Mouse (Mus musculus) B cell, adult 2 months (primary cell): ENCODE measurements around the gene Aldh3b2.
"Not testable (repeated sequence)": the region's sequence is repeated elsewhere in the genome, so short reads cannot be mapped to it uniquely, and the experiment has no call there.

Experiments used
- DNase-seq, 2 experiments: peaks; one replicate each; pipeline ENCODE4 v3.0.0; 2022

Gene Aldh3b2

GRCm38 (mm10) chr19:3947813-3948212 is 24.3 kb upstream of the Aldh3b2 start:
- no peak for DNase-seq

GRCm38 (mm10) chr19:3948546-3948945 is 23.6 kb upstream of the Aldh3b2 start:
- no peak for DNase-seq

DNA sequence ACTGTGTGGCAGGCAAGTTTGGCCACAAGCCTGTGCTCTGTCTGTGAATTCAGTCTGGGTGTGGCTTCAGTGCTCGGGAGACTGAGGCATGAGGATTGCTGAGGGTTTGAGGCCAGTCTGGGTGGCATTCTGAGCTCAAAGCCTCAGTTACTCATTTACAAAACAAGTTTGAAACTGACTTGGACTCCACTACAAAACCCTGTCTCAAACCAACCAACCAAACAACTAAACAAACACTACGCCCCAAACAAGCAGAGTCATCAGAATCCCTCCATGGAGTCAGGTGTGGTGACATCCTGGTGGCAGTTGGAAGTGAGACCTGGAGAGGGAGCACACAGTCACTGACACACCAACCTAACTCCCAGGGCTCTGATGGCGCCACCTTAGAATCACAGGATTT is 21.8 kb upstream of the Aldh3b2 start:
- no peak for DNase-seq

DNA sequence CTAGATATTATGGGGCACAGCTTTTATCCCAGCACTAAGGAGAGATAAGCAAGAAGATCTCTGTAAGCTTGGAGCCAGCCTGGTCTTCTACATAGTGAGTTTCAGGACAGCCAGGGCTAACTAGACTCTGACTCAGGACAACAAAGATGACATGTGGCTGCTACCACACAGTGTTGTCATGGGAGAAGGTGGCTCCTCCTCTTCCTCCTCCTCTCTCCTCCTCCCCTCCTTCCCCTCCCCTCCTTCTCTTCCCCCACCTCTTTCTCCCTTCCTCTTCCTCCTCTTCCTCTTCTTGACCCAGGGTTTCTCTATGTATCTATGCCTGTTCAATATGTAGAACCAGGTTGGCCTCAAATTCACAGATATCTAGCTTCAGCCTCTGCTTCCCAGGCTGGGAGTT is 20.7 kb upstream of the Aldh3b2 start:
- no peak for DNase-seq

GRCm38 (mm10) chr19:3952099-3952498 is 20.0 kb upstream of the Aldh3b2 start:
- no peak for DNase-seq

DNA sequence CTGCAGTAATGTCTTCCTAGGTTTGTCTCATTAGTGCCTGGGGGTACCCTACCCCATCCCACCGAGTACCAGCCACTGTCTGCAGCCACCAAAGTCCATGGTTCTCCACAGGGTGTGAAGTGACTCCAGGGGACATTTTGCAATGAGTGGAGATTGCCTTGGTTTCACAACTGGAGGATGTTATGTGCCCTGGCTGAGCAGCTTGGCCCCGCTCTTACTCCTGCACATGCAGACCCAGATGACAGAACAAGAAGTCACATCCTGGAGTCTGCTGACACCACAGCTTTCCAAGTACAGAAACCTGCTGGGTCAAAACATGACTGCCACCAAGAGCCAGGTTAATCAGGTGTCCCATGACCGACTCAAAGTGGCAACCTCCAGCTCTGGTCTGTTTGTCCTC is 17.1 kb upstream of the Aldh3b2 start:
- DNase-seq: no peak

GRCm38 (mm10) chr19:3955804-3956203 is 16.3 kb upstream of the Aldh3b2 start:
- DNase-seq: no peak

DNA sequence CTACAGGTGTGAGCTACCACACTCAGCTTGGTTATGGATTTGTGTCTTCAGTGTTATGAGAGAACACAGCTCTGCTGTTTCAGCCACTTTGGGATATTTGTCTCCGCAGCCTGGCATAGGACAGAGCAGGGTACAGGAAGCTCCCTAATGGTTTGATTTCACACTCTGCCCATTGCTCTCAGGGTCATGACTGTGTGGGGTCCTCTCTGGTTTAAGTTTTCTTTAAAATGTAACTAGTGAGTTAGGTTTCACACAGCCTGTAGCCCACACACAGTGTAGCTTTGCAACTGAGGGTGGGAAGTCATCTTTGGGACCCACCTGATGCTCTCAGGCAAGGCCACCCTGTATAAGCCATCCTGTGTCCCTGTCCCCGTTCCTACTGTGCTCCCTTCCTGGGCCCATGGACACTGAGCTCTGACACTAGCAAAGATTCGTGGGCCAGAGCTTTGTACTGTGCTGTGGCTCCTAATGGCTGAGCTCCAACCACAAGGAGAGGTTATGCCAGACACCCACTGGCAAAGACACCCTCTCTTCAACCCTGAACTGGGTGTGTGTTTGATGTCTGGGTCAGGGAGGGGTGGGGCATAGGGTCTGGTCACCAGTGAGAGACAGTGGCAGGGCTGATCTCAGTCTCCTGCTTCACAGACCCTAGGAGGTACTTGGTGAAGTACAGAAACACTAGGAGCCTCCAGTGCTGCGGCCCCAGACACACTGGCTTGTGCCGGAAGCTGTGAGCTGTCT is 14.7 kb upstream of the Aldh3b2 start:
- DNase-seq: not testable (repeated sequence)

DNA sequence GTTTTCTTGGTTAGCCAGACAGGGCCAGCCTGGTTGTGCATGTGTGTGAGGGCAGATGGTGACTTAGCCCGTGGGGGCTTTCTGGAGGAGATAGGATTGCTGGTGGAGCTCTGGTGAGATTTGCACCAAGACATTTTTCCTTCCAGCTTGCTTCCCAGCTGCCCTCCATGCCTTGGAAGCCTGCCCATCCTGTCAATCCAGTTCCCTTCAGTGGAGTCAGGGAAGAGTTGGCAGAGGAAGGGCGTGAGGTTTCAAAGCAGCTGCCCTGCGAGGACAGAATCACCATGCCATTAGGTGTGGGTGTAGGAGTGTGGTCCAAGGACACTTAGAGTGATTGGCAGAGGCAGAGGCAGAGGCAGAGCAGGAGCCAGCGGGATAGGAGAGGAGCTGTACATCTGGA is 13.7 kb upstream of the Aldh3b2 start, which contains the start of gene Aldh3b3:
Aldh3b3 (plus strand) TSS at position 176 of the 400 bp plus-strand sequence.
- DNase-seq: no peak

- no peak for DNase-seq
Observed at GRCm38 (mm10) chr19:3959030-3959429, 13.1 kb upstream of the Aldh3b2 start.

DNA sequence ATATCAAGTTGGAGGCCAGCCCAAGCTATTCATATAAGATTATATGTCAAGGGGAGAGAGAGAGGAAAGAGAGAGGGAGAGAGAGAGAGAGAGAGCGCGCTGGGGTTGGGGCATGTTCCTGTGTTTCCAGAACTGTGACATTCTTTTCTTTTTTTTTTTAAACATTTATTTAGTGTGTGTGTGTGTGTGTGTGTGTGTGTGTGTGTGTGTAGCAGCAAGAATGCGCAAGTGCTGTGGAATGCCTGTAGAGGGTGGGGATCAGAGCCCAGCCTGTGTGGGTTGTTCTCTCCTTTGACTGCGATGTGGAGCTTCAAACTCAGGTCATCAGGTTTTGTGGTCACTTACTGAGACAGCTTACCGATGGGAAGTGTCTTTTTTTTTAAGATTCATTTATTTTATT is 11.9 kb upstream of the Aldh3b2 start:
- no peak for DNase-seq

DNA sequence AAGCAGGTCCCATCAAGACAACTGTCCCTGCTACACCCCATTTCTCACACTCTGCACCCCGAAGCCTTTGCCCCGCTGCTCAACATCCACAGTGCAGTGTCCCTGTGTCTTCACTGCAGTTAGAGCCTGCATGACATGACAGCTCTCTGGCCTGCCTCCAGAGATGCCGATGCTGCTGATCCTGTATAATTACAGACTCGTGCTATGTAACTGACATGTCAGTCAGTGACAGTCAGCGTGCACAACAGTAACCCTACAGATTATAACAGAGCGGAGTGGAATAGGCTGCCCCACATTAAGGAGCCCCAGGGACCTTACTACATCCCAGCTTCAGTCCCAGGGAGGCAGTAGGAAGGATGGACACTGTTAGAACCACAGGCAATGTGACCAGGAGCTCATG is 10.3 kb upstream of the Aldh3b2 start:
- DNase-seq: not testable (repeated sequence)

- DNase-seq: peak; percentile 51 to 52
Observed at GRCm38 (mm10) chr19:3962469-3962868, 9.7 kb upstream of the Aldh3b2 start.

DNA sequence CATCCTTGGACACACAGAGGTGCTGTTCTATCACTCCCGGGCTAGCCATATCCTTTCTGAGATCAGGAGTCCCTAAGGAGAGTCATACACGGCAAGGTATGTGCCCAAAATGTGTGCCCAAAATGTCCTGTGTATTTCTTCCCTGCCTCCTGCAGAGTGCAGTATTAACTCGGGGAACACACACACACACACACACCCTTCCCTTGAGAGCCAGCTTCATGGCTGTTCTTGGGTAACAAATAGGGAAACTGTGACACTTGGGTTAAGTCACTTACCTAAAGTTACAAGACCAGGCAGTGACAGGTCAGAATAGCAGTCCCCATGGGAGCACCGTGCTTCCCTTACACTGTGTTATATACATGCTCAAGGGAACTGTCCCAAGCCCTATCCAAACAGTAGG is 8.1 kb upstream of the Aldh3b2 start:
- DNase-seq: no peak

DNA sequence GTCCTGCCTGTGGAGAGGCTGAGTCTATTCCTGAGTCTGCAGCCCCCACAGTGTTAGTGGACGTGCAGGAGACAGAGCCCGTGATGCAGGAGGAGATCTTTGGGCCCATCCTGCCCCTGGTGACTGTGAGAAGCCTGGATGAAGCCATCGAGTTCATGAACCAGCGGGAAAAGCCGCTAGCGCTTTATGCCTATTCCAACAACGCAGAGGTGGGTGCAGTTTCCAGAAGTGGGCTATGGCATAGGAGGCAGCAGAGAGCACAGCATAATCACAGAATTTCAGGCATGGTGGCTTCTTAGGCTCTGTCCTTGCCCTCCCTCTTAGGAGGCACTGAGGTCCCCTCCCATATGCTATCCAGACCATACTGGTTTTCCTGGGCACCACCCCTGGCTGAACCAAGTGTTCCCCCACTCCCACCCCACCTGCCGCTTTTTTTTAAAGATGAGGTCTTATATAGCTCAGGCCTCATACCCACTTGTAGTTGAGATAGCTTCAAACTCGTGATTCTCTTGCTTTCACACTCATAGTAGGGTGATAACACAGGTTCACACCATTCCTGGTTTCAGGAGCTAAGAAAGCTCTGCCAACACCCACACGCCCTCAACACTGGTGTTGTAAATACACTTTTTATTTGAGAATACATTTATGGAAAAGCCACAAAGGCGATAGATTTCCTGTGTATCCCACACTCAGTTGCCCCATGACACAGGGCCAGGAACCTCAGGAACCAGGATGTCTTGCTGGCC is 5.6 kb upstream of the Aldh3b2 start:
- DNase-seq: no peak

DNA sequence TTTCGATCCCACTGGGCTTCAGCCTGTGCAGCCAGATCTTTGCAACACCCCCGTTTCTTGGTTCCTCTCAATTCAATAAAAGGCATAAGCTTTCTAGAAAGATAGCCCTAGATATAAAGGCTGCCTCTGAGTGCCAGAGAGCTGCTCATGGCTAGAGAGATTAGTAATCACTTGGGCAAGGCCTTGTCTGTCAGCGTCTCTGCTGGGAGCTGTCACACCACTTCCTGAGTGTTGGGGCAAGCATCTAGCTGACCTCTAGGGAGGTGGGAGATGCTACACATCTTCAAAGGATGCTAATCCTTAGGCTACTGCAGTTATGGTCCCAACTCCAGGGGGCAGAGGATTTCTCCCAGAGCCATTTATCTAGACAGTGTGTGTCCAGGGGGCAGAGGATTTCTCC is 4.9 kb upstream of the Aldh3b2 start:
- no peak for DNase-seq

DNA sequence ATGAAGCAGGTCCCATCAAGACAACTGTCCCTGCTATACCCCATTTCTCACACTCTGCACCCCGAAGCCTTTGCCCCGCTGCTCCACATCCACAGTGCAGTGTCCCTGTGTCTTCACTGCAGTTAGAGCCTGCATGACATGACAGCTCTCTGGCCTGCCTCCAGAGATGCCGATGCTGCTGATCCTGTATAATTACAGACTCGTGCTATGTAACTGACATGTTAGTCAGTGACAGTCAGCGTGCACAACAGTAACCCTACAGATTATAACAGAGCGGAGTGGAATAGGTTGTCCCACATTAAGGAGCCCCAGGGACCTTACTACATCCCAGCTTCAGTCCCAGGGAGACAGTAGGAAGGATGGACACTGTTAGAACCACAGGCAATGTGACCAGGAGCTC is 2.5 kb downstream of the Aldh3b2 start:
- DNase-seq: not testable (repeated sequence)

- no peak for DNase-seq
Observed at GRCm38 (mm10) chr19:3975866-3976265, 3.7 kb downstream of the Aldh3b2 start.

GRCm38 (mm10) chr19:3980309-3980708 is 8.2 kb downstream of the Aldh3b2 start:
- DNase-seq: peak; percentile 87 to 89

DNA sequence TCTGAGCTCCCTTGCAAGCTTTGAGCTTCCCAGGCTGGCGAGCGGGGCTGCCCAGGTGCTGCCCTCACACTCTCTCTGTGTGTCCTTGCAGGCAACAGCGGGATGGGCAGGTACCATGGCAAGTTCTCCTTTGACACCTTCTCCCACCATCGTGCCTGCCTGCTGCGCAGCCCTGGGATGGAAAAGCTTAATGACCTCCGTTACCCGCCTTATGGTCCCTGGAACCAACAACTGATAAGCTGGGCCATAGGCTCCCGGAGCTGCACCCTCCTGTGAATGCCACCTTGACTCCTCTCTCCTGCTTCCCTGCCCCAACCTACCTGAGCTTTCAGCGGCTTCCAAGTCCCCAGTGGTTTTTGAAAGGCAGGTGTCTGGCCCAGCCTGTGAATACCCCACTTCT is 8.8 kb downstream of the Aldh3b2 start:
- DNase-seq: no peak

- no peak for DNase-seq
Observed at GRCm38 (mm10) chr19:3983527-3984200, 11.5 kb downstream of the Aldh3b2 start.

- no peak for DNase-seq
Observed at GRCm38 (mm10) chr19:3985261-3985681, 13.1 kb downstream of the Aldh3b2 start.

GRCm38 (mm10) chr19:3986334-3986733 is 14.2 kb downstream of the Aldh3b2 start, which contains the start of gene Acy3:
Gene Acy3 (plus strand): TSS chr19:3986570.
- DNase-seq: no peak

DNA sequence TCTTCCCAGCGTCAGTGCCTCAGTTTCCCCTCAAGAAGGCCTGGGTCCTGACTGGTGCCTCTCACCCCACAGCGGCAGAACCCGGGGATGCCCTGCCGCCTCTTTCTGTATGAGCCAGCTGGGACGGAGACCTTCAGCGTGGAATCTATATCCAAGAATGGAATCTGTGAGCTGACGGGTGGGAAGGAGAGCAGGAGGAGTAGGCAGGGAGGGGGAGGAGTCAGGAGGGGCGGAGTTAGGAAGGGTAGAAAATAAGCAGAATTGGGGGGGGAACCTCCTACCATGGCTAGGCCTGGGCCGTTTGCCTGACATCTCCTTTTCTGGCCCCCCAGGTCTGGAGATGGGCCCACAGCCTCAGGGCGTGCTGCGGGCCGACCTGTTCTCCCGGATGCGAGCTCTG is 15.9 kb downstream of the Aldh3b2 start:
- no peak for DNase-seq
